Mouse (Mus musculus) kidney, postnatal 0 days (tissue): ENCODE results near the gene Prpf40a. TPM values are rescaled to one million over a fixed set of nuclear protein-coding genes. Genes with fewer than 3 reads are reported as not detected.

Experiments
- ATAC-seq: fragments of 200-750 bp; cut with Nextera tagmentation; replicated peaks from 2 replicates; pipeline ENCODE4 v1.8.0; 2017; ENCODE audit warnings: low read depth, moderate number of reproducible peaks, moderate TSS enrichment, moderate library complexity; ENCODE audit not compliant: low FRiP score
- DNase-seq: peaks from one replicate; pipeline ENCODE4 v3.0.0-alpha.2; 2016; ENCODE audit warnings: low spot score
- H3K27ac ChIP-seq: fragments of 300-500 bp; sonication (generic); 2 replicates; pipeline ENCODE4 v1.5.1; 2014; ENCODE audit warnings: mild to moderate bottlenecking
- H3K27me3 ChIP-seq: fragments of 300-500 bp; sonication (generic); 2 replicates; pipeline ENCODE4 v1.6.1; 2014; ENCODE audit warnings: low read length, mixed read lengths; ENCODE audit not compliant: insufficient read depth
- H3K36me3 ChIP-seq: fragments of 300-500 bp; sonication (generic); 2 replicates; pipeline ENCODE4 v1.6.1; 2014; ENCODE audit warnings: low read length, mixed read lengths; ENCODE audit not compliant: insufficient read depth
- H3K4me1 ChIP-seq: fragments of 300-500 bp; sonication (generic); replicated peaks from 2 replicates; pipeline ENCODE4 v1.6.1; 2014; ENCODE audit warnings: antibody characterized with exemption, low read length, mixed read lengths; ENCODE audit not compliant: insufficient read depth
- H3K4me2 ChIP-seq: fragments of 300-500 bp; sonication (generic); 2 replicates; pipeline ENCODE4 v1.6.1; 2014; ENCODE audit warnings: mild to moderate bottlenecking, low read length, moderate library complexity, mixed read lengths
- H3K4me3 ChIP-seq: fragments of 300-500 bp; sonication (generic); replicated peaks from 2 replicates; pipeline ENCODE4 v1.5.1; 2014; ENCODE audit warnings: low read depth, low read length
- H3K9ac ChIP-seq: fragments of 300-500 bp; sonication (generic); 2 replicates; pipeline ENCODE4 v1.6.1; 2014; ENCODE audit warnings: low read depth, low read length
- H3K9me3 ChIP-seq: fragments of 300-500 bp; sonication (generic); replicated peaks from 2 replicates; pipeline ENCODE4 v1.6.1; 2016; ENCODE audit warnings: low read length, inconsistent platforms, mixed read lengths
- CTCF ChIP-seq: IDR thresholded peaks from 2 replicates; pipeline ENCODE4 v1.5.1; 2016; ENCODE audit warnings: antibody characterized with exemption, low read depth, mild to moderate bottlenecking, moderate library complexity
- WGBS: fragments of 180-500 bp; shearing (Covaris S2); extraction: QIAGEN DNeasy Blood & Tissue Kit; methylation state at CpG from one replicate; pipeline ENCODE4 v1.1.7; 2014; 5-methylcytosine and 5-hydroxymethylcytosine counted together
- polyA plus RNA-seq: library from polyadenylated mRNA; unstranded; fragments of >200 nt; fragmentation: Nextera tagmentation; extraction: Ambion mirVana; gene quantifications from 2 replicates; pipeline ENCODE4 v1.2.1, GENCODE M21; 2015

Gene Prpf40a
- polyA plus RNA-seq, 1 experiment from 2014 or later: 129 TPM

GRCm38 (mm10) chr2:53121797-53122196, 69.3 kb downstream of the Prpf40a start:
- peak; percentile 71 for DNase-seq
- WGBS: 68% methylated on average over 5 of the region's 5 CpGs
- H3K36me3 ChIP-seq: peaks cover 39% of the 10 kb centered on the region
- H3K27ac ChIP-seq: no peak overlapping the region
- no peak; the same call in 1 of the 2 replicates for ATAC-seq
- no peak overlapping the region for H3K4me2 ChIP-seq
- H3K9ac ChIP-seq: no peak overlapping the region
- peak; percentile 81 for TF ChIP-seq CTCF
- no peak overlapping the region for H3K4me3 ChIP-seq
- no peaks in the 10 kb centered on the region for H3K9me3 ChIP-seq
- H3K27me3 ChIP-seq: no peaks in the 10 kb centered on the region
- H3K4me1 ChIP-seq: no peaks in the 10 kb centered on the region

- no peak for ATAC-seq
- 88% methylated on average over 5 of the region's 5 CpGs for WGBS
- H3K27me3 ChIP-seq: no peaks in the 10 kb centered on the region
- H3K4me1 ChIP-seq: no peaks in the 10 kb centered on the region
- no peak for TF ChIP-seq CTCF
- no peaks in the 10 kb centered on the region for H3K9me3 ChIP-seq
- no peak for DNase-seq
- no peak overlapping the region for H3K27ac ChIP-seq
- peaks cover 37% of the 10 kb centered on the region for H3K36me3 ChIP-seq
- H3K4me2 ChIP-seq: no peak overlapping the region
- H3K4me3 ChIP-seq: no peak overlapping the region
- no peak overlapping the region for H3K9ac ChIP-seq
Measured at GRCm38 (mm10) chr2:53108547-53108946, 82.5 kb downstream of the Prpf40a start.

GRCm38 (mm10) chr2:53106472-53106871, 84.6 kb downstream of the Prpf40a start:
- no peak for TF ChIP-seq CTCF
- H3K27me3 ChIP-seq: no peaks in the 10 kb centered on the region
- H3K9me3 ChIP-seq: no peaks in the 10 kb centered on the region
- H3K36me3 ChIP-seq: peaks cover 46% of the 10 kb centered on the region; the same call in 1 of the 2 replicates
- H3K4me3 ChIP-seq: no peak overlapping the region
- H3K4me2 ChIP-seq: no peak overlapping the region
- ATAC-seq (no peak), DNase-seq (no peak)
- no peak overlapping the region for H3K9ac ChIP-seq
- H3K27ac ChIP-seq: no peak overlapping the region
- no peaks in the 10 kb centered on the region for H3K4me1 ChIP-seq
- WGBS: 78% methylated on average over 8 of the region's 8 CpGs

- DNase-seq (no peak), ATAC-seq (no peak)
- peaks cover 46% of the 10 kb centered on the region; the same call in 1 of the 2 replicates for H3K36me3 ChIP-seq
- no peaks in the 10 kb centered on the region for H3K4me1 ChIP-seq
- H3K9ac ChIP-seq: no peak overlapping the region
- no peak overlapping the region for H3K4me3 ChIP-seq
- 82% methylated on average over 7 of the region's 7 CpGs for WGBS
- no peak for TF ChIP-seq CTCF
- H3K4me2 ChIP-seq: no peak overlapping the region
- no peak overlapping the region for H3K27ac ChIP-seq
- H3K9me3 ChIP-seq: no peaks in the 10 kb centered on the region
- no peaks in the 10 kb centered on the region for H3K27me3 ChIP-seq
Measured at GRCm38 (mm10) chr2:53106056-53106455, 85.0 kb downstream of the Prpf40a start.

- H3K36me3 ChIP-seq: peaks cover 46% of the 10 kb centered on the region; the same call in 1 of the 2 replicates
- no peak for ATAC-seq
Measured at GRCm38 (mm10) chr2:53105408-53105807, 85.7 kb downstream of the Prpf40a start.

GRCm38 (mm10) chr2:53102901-53103300, 88.2 kb downstream of the Prpf40a start:
- H3K27me3 ChIP-seq: no peaks in the 10 kb centered on the region
- DNase-seq: no peak
- H3K4me3 ChIP-seq: no peak overlapping the region
- ATAC-seq: no peak
- no peak overlapping the region for H3K4me2 ChIP-seq
- peaks cover 46% of the 10 kb centered on the region; the same call in 1 of the 2 replicates for H3K36me3 ChIP-seq
- no peaks in the 10 kb centered on the region for H3K9me3 ChIP-seq
- H3K4me1 ChIP-seq: no peaks in the 10 kb centered on the region
- H3K9ac ChIP-seq: no peak overlapping the region
- H3K27ac ChIP-seq: no peak overlapping the region
- WGBS: 97% methylated on average over 2 of the region's 2 CpGs
- TF ChIP-seq CTCF: no peak

More at GRCm38 (mm10) chr2:53105408-53105807, 85.7 kb downstream of the Prpf40a start:
- Histone ChIP-seq H3K4me2 (no peak overlapping the region), H3K9me3 (no peaks in the 10 kb centered on the region), H3K4me1 (no peaks in the 10 kb centered on the region), H3K27me3 (no peaks in the 10 kb centered on the region), H3K9ac (no peak overlapping the region), H3K4me3 (no peak overlapping the region), H3K27ac (no peak overlapping the region)
- 91% methylated on average over 10 of the region's 10 CpGs for WGBS
- TF ChIP-seq CTCF: no peak
- no peak for DNase-seq
